Mouse (Mus musculus): ENCODE results near the gene Myo3b. TPM values are rescaled to one million over a fixed set of nuclear protein-coding genes. Genes with fewer than 3 reads are reported as not detected.

The Myo3b gene
- polyA plus RNA-seq, 1 experiment from 2014 or later = 0.07 TPM

DNA sequence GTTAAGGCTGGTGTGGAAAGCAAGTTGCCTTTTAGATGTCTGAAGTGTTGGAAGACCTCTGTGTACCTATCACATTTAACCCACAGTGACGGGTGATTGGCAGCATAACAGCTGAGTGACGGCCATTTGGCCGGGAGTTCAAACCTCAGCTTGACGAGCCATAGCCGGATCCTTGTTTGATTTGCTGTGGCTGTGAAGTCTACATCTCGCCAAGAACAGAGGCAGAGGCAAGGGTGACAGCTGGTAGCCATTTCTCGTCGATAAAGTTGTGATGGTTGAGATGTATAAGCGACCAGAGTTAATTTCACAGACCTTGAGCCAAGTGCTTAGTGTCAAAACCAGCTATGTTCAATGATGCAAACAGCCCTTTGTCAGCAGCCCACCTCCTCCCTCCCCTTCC lies 283.8 kb downstream of the Myo3b start:
- H3K27ac ChIP-seq (ENCODE audit: low read length) = no peak overlapping the region
- no peak overlapping the region for H3K4me2 ChIP-seq (ENCODE audit: low read depth, low read length)
- no peak overlapping the region for H3K4me3 ChIP-seq (ENCODE audit: low read length)
- H3K27me3 ChIP-seq (replicated peaks; ENCODE audit: control insufficient read depth, insufficient read depth, low read length) = no peaks in the 10 kb centered on the region
- no peak for ATAC-seq
- 74% methylated on average over 9 of the region's 9 CpGs for WGBS
- H3K4me1 ChIP-seq (ENCODE audit: control insufficient read depth, insufficient read depth, low read length) = peaks cover 6% of the 10 kb centered on the region; the same call in 1 of the 2 replicates
- no peaks in the 10 kb centered on the region for H3K36me3 ChIP-seq (ENCODE audit: control insufficient read depth, insufficient read depth, low read length)
- no peak overlapping the region for H3K9ac ChIP-seq (ENCODE audit: low read depth, low read length)
- H3K9me3 ChIP-seq (ENCODE audit: control insufficient read depth, low read length) = no peaks in the 10 kb centered on the region

DNA sequence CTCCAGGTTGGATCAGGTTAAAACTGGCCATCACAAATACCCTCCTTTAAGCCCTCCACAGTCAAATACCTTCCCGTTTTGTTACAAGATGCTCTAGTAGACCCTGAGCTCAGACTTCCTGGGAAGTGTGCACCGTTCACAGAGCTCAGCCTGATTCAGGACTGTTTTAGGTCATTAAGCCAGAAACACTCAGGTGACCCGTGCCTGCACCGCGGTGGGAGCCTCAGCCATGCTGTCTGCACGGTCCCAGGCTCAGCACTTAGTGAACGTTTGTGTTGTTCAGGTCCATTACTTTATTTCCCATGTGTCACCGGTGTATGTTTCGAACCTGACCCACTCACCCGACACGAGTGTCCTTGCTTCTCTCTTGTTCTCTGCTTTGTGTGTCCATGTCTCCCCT lies 288.7 kb downstream of the Myo3b start:
- no peaks in the 10 kb centered on the region for H3K9me3 ChIP-seq (ENCODE audit: control insufficient read depth, low read length)
- no peak overlapping the region for H3K4me3 ChIP-seq (ENCODE audit: low read length)
- WGBS = 76% methylated on average over 11 of the region's 11 CpGs
- H3K4me2 ChIP-seq (ENCODE audit: low read depth, low read length) = no peak overlapping the region
- H3K4me1 ChIP-seq (ENCODE audit: control insufficient read depth, insufficient read depth, low read length) = no peaks in the 10 kb centered on the region
- no peak overlapping the region for H3K27ac ChIP-seq (ENCODE audit: low read length)
- no peaks in the 10 kb centered on the region for H3K36me3 ChIP-seq (ENCODE audit: control insufficient read depth, insufficient read depth, low read length)
- no peaks in the 10 kb centered on the region for H3K27me3 ChIP-seq (replicated peaks; ENCODE audit: control insufficient read depth, insufficient read depth, low read length)
- no peak for ATAC-seq
- no peak overlapping the region for H3K9ac ChIP-seq (ENCODE audit: low read depth, low read length)

DNA sequence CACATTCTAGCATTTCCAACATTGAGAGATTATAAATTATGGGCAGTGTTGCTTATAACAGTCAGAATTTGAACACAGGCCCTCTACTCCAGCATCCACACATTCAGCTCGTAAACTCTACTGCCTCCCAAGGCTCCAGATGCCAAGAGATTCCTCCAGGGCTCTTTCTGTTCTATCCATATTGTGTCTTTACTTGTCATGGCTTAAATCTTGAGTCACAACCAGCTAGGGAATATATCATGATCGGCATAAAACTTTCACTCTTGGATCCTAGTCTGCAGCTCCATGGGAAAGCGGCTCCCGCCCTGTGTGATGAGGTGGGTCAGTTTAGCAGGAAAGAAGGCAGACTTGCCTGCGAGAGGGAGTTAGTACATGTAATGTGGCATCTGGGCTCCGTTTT lies 294.0 kb downstream of the Myo3b start:
- 88% methylated on average over 6 of the region's 6 CpGs for WGBS
- Histone ChIP-seq H3K4me2 (ENCODE audit: low read depth, low read length) (no peak overlapping the region), H3K9me3 (ENCODE audit: control insufficient read depth, low read length) (no peaks in the 10 kb centered on the region), H3K4me1 (ENCODE audit: control insufficient read depth, insufficient read depth, low read length) (peaks cover 7% of the 10 kb centered on the region), H3K27me3 (replicated peaks; ENCODE audit: control insufficient read depth, insufficient read depth, low read length) (no peaks in the 10 kb centered on the region), H3K27ac (ENCODE audit: low read length) (no peak overlapping the region), H3K4me3 (ENCODE audit: low read length) (no peak overlapping the region), H3K36me3 (ENCODE audit: control insufficient read depth, insufficient read depth, low read length) (no peaks in the 10 kb centered on the region), H3K9ac (ENCODE audit: low read depth, low read length) (no peak overlapping the region)
- no peak for ATAC-seq

DNA sequence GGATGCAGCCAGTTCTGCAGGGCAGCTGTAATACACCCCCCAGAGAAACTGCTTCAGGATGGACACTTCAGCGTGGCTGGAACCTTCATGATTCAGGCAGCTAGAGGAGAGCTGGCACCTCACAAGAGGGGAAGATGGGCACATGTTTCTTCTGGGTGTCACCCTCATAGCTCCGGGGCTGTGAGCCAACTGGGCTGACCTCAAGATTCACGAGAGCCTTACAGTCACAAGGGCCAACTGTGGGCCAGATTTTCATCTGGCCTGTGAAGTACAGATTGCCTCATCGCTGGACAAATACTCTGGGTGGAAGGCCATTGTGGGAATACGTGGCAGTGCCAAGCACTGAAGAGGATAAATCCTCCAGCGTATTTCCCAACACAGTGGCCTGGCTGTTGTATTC lies 294.6 kb downstream of the Myo3b start:
- 85% methylated on average over 6 of the region's 6 CpGs for WGBS
- Histone ChIP-seq H3K4me1 (ENCODE audit: control insufficient read depth, insufficient read depth, low read length) (peaks cover 10% of the 10 kb centered on the region), H3K9me3 (ENCODE audit: control insufficient read depth, low read length) (no peaks in the 10 kb centered on the region), H3K36me3 (ENCODE audit: control insufficient read depth, insufficient read depth, low read length) (no peaks in the 10 kb centered on the region), H3K4me2 (ENCODE audit: low read depth, low read length) (no peak overlapping the region), H3K27ac (ENCODE audit: low read length) (no peak overlapping the region), H3K27me3 (replicated peaks; ENCODE audit: control insufficient read depth, insufficient read depth, low read length) (no peaks in the 10 kb centered on the region), H3K9ac (ENCODE audit: low read depth, low read length) (no peak overlapping the region), H3K4me3 (ENCODE audit: low read length) (no peak overlapping the region)
- no peak for ATAC-seq

DNA sequence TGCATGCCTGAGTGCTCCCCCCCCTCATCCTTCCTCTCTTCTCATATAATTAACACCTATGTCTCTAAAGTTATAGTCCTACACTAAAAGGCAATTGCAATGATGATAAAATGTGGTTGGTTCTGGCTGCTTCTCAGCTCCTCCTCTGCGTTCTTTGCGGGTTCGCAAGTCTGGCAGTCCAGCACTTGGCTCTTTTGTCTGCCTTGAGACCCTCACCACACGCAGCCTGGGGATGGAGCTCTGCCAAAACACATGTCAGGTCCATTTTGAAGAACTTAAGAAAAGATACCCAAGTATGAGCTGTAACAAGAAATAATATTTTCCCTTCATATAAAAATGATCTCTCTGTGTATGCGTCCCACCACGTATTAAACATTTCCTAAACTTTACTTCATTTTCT lies 297.6 kb downstream of the Myo3b start:
- no peak for ATAC-seq
- peaks cover 10% of the 10 kb centered on the region for H3K4me1 ChIP-seq (ENCODE audit: control insufficient read depth, insufficient read depth, low read length)
- no peak overlapping the region for H3K27ac ChIP-seq (ENCODE audit: low read length)
- H3K27me3 ChIP-seq (replicated peaks; ENCODE audit: control insufficient read depth, insufficient read depth, low read length) = no peaks in the 10 kb centered on the region
- no peaks in the 10 kb centered on the region for H3K9me3 ChIP-seq (ENCODE audit: control insufficient read depth, low read length)
- H3K4me2 ChIP-seq (ENCODE audit: low read depth, low read length) = no peak overlapping the region
- H3K4me3 ChIP-seq (ENCODE audit: low read length) = no peak overlapping the region
- no peak overlapping the region for H3K9ac ChIP-seq (ENCODE audit: low read depth, low read length)
- WGBS = 51% methylated on average over 6 of the region's 6 CpGs
- no peaks in the 10 kb centered on the region for H3K36me3 ChIP-seq (ENCODE audit: control insufficient read depth, insufficient read depth, low read length)

DNA sequence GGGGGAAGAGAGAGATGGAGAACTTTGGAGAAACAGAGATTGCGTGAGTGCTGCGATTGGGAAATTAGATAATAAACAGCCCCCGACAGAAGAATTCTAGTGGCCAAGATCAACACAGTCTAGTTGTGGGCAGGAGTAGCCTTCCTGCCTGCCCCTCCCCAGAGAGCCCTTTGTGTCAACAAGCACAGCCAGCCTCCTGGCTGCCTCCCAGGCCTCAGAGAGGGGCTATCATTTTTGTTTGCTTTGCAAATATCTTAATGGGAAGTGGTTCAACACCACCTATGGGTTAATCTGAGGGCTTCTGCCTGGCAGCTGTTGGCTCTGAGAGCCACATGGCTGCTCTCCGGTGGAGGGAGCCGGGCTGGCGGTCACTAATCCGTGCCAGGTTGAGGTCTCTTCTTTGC lies 298.3 kb downstream of the Myo3b start:
- WGBS = 13% methylated on average over 7 of the region's 7 CpGs
- peaks cover 10% of the 10 kb centered on the region for H3K4me1 ChIP-seq (ENCODE audit: control insufficient read depth, insufficient read depth, low read length)
- H3K4me2 ChIP-seq (ENCODE audit: low read depth, low read length) = peak overlapping the region; percentile 2; the same call in 1 of the 2 replicates
- H3K9ac ChIP-seq (ENCODE audit: low read depth, low read length) = no peak overlapping the region
- no peak overlapping the region for H3K4me3 ChIP-seq (ENCODE audit: low read length)
- no peaks in the 10 kb centered on the region for H3K36me3 ChIP-seq (ENCODE audit: control insufficient read depth, insufficient read depth, low read length)
- peak; percentile 82 for ATAC-seq
- H3K9me3 ChIP-seq (ENCODE audit: control insufficient read depth, low read length) = no peaks in the 10 kb centered on the region
- H3K27me3 ChIP-seq (replicated peaks; ENCODE audit: control insufficient read depth, insufficient read depth, low read length) = no peaks in the 10 kb centered on the region
- peak overlapping the region; percentile 21 for H3K27ac ChIP-seq (ENCODE audit: low read length)

DNA sequence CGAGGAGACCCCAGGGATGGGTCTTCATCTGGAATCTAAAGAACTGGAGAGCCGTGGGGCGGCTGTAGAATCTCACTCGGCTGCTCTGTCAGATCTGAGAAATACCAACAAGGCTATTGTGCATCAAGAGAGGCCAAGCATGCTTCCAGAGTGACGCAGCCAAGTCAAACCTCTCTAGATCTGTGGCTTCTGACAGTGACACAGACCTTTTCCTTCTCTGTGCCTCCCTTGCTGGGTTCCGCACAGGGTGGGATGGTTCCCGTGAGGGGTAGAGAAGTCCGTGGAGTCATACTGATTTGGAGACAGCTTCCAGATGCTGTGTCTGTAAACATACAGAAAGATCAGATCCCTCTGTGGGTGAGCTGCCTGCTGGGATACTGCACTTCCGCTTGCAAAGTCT lies 298.9 kb downstream of the Myo3b start:
- Histone ChIP-seq H3K4me2 (ENCODE audit: low read depth, low read length) (no peak overlapping the region), H3K9ac (ENCODE audit: low read depth, low read length) (no peak overlapping the region), H3K9me3 (ENCODE audit: control insufficient read depth, low read length) (no peaks in the 10 kb centered on the region), H3K4me3 (ENCODE audit: low read length) (no peak overlapping the region), H3K36me3 (ENCODE audit: control insufficient read depth, insufficient read depth, low read length) (no peaks in the 10 kb centered on the region), H3K4me1 (ENCODE audit: control insufficient read depth, insufficient read depth, low read length) (peaks cover 10% of the 10 kb centered on the region), H3K27me3 (replicated peaks; ENCODE audit: control insufficient read depth, insufficient read depth, low read length) (no peaks in the 10 kb centered on the region), H3K27ac (ENCODE audit: low read length) (peak overlapping the region; percentile 21)
- 20% methylated on average over 9 of the region's 9 CpGs for WGBS
- ATAC-seq = peak; percentile 57

DNA sequence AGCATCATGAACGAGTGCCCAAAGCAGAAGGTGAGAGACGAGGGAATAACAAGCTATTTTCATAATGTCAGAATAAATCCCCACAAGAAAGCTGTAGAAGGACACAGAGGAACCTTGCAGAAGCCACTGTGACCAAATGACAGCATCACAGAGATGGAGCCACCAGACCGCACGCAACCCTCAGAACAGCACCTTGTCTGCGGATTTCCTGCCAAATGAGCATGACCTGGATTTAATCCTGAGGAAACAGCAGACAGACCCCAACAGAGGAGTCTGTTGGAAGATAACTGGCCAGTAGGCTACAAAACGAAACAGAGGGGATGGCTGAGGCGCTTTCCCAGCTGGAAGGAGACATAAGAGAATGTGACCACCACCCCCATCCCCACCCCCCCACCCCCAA lies 300.1 kb downstream of the Myo3b start:
- no peaks in the 10 kb centered on the region for H3K36me3 ChIP-seq (ENCODE audit: control insufficient read depth, insufficient read depth, low read length)
- no peak overlapping the region for H3K9ac ChIP-seq (ENCODE audit: low read depth, low read length)
- no peaks in the 10 kb centered on the region for H3K27me3 ChIP-seq (replicated peaks; ENCODE audit: control insufficient read depth, insufficient read depth, low read length)
- 78% methylated on average over 7 of the region's 7 CpGs for WGBS
- no peak overlapping the region for H3K4me3 ChIP-seq (ENCODE audit: low read length)
- H3K27ac ChIP-seq (ENCODE audit: low read length) = no peak overlapping the region
- no peak for ATAC-seq
- H3K4me2 ChIP-seq (ENCODE audit: low read depth, low read length) = no peak overlapping the region
- H3K9me3 ChIP-seq (ENCODE audit: control insufficient read depth, low read length) = no peaks in the 10 kb centered on the region
- peaks cover 10% of the 10 kb centered on the region for H3K4me1 ChIP-seq (ENCODE audit: control insufficient read depth, insufficient read depth, low read length)

DNA sequence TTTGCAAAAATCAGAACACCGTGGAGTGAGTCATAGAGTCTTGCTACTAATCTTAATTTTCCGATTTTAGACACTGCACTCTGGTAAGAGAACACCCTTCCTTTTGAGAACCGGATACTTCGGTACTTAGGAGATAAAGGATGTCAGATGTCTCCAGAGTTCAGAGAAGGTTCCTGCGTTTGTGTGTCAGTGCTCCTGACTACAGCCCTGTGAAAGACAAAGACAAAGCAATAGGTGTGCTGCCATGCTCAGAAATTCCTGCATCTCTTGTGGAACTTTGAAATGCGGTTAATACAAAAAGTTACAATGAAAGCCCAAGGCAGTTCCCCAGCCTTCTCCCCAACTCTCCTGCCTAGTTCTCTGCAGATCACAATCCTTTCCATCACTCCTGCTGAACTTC lies 300.6 kb downstream of the Myo3b start:
- no peaks in the 10 kb centered on the region for H3K27me3 ChIP-seq (replicated peaks; ENCODE audit: control insufficient read depth, insufficient read depth, low read length)
- no peak overlapping the region for H3K4me2 ChIP-seq (ENCODE audit: low read depth, low read length)
- H3K27ac ChIP-seq (ENCODE audit: low read length) = no peak overlapping the region
- no peaks in the 10 kb centered on the region for H3K36me3 ChIP-seq (ENCODE audit: control insufficient read depth, insufficient read depth, low read length)
- H3K9ac ChIP-seq (ENCODE audit: low read depth, low read length) = no peak overlapping the region
- ATAC-seq = no peak
- H3K4me1 ChIP-seq (ENCODE audit: control insufficient read depth, insufficient read depth, low read length) = peaks cover 10% of the 10 kb centered on the region
- 69% methylated on average over 6 of the region's 6 CpGs for WGBS
- no peak overlapping the region for H3K4me3 ChIP-seq (ENCODE audit: low read length)
- H3K9me3 ChIP-seq (ENCODE audit: control insufficient read depth, low read length) = no peaks in the 10 kb centered on the region

DNA sequence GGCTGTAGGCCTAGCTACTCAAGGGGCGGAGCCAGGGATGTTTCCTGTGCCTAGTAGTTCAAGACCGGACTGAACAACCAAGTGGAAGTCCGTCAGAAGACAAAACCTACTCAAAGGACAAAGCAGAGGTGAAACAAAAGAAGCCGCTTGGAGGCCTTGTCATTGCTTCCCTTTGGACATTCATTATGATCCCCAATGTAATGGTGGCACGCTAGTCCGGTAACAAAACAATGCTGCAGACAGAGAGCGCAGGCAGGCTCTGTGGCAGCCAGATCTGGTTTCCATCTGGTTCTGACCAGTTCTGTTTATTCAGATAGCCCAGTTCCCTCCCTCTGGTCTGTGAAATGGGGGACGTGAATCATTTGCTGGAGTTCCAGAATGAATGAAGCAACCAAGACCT lies 301.3 kb downstream of the Myo3b start:
- Histone ChIP-seq H3K27me3 (replicated peaks; ENCODE audit: control insufficient read depth, insufficient read depth, low read length) (no peaks in the 10 kb centered on the region), H3K4me3 (ENCODE audit: low read length) (no peak overlapping the region), H3K9me3 (ENCODE audit: control insufficient read depth, low read length) (no peaks in the 10 kb centered on the region), H3K36me3 (ENCODE audit: control insufficient read depth, insufficient read depth, low read length) (no peaks in the 10 kb centered on the region), H3K4me1 (ENCODE audit: control insufficient read depth, insufficient read depth, low read length) (peaks cover 10% of the 10 kb centered on the region), H3K4me2 (ENCODE audit: low read depth, low read length) (no peak overlapping the region), H3K9ac (ENCODE audit: low read depth, low read length) (no peak overlapping the region), H3K27ac (ENCODE audit: low read length) (no peak overlapping the region)
- 73% methylated on average over 8 of the region's 8 CpGs for WGBS
- ATAC-seq = no peak
